Mouse (Mus musculus) 3134 (cell line): Measurements from ENCODE around the gene Saxo1.

ENCODE experiments used
- DNase-seq: peaks from one replicate; pipeline ENCODE4 v3.0.0-alpha.2; 2011; ENCODE audit warnings: low spot score; ENCODE audit not compliant: insufficient read length; ENCODE audit errors: extremely low read depth

The Saxo1 gene

GRCm38 (mm10) chr4:86558228-86558627 lies at the start of gene Saxo1:
Gene Saxo1 (minus strand): TSS chr4:86558328.
- DNase-seq = no peak

- DNase-seq = no peak
Observed at GRCm38 (mm10) chr4:86591304-86591703, 33.2 kb upstream of the Saxo1 start.

DNA sequence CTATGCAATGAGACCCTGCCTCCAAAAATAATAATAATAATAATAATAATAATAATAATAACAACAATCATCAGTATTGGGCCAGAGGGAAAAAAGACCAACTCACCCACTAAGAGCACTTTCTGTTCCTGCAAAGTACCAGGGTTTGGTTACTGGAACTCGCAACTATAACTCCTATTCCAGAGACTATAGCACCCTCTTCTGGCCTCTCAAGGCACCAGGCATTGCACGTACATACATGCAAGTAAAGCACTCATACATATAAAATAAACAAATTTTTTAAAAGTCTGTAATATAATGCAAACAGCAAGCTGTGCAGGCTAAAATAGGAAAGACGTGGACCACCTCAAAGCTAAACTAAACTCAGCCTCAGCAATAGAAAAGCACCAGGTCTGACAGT lies 30.1 kb upstream of the Saxo1 start:
- DNase-seq = no peak

DNA sequence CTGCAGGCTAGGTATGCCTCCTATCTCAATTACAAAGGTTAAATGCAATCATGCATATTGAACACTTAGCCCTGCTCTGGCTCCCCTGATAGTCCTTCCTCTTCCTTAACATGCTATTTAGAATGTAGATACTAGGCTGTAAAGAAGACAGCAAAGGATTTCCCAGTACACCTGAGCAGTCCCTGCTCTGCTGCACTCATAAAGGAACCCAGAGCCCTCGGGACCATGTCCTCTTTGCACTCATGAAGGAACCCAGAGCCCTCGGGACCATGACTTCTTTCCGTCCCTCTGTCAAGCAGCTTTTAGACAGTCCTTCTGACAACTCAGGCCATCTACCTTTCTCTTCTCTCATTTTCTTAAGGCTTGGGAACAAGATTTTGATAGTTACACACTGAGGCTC lies 22.5 kb upstream of the Saxo1 start:
- DNase-seq = no peak

GRCm38 (mm10) chr4:86580056-86580455 lies 21.9 kb upstream of the Saxo1 start:
- DNase-seq = no peak

DNA sequence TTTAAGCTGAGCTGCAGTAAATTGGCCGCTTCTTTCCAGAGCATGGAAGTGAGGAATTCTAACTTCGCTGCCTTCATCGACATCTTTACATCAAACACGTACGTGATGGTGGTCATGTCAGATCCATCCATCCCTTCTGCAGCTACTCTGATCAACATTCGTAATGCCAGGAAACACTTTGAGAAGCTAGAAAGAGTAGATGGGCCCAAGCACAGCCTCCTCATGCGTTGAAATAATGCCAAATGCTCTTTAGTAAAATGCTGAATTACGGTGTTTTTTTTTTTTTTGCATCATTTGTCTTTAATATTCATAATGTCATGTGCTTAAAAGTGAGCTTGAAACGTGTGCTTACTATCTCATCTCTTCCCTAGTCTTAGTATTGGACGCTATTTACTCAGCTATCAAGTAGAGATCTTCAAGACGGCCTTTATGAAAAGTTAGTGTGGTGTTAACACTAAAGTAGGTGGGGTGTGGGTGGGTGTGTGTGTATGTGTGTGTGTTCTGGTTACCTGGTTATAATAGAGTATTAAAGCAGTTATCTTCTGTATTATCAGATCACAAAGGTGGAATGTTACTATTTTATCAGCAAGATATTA lies 18.6 kb upstream of the Saxo1 start:
- no peak for DNase-seq

GRCm38 (mm10) chr4:86576120-86576541 lies 18.0 kb upstream of the Saxo1 start:
- DNase-seq = peak; percentile 41

- peak; percentile 99 for DNase-seq
Observed at GRCm38 (mm10) chr4:86575283-86575983, 17.3 kb upstream of the Saxo1 start, which contains the start of gene Rraga. Gene Rraga (plus strand): TSS chr4:86575668.

DNA sequence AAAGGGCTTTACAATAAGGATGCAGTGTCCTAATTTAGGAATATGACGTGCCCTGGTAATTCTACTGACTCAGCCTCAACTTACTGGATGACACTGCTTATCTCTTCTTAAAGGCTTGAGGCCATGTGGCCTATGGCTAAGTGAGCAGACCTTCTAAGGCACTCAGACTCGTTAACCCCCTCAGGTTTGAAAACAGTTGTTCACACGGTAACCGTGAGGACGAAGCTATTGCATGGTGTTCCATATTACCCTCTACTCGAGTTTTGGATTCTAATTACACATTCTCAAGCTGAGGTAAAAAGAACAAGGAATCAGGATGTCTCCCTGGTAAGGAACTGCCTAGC lies 16.8 kb upstream of the Saxo1 start:
- no peak for DNase-seq

GRCm38 (mm10) chr4:86561061-86561460 lies 2.9 kb upstream of the Saxo1 start:
- DNase-seq = no peak

DNA sequence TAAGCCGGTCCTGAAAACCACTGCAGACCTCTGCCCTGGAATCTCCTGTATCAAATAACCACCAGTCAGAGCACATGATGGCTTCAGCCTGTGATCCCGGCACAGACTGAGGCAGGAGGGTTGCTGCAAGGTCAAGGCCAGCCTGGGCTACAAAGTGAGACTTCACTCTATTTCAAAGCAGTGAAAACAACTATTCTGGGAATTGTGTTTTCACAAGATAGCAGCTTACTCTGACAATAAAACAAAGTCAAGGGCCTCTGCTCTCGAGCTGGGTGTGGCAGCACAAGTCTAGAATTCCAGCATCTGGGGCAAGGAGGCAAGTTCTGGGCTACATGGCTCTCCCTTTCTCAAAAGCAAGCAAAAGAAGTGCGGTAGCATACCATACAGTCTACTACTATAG lies 878 bp upstream of the Saxo1 start:
- DNase-seq = no peak

DNA sequence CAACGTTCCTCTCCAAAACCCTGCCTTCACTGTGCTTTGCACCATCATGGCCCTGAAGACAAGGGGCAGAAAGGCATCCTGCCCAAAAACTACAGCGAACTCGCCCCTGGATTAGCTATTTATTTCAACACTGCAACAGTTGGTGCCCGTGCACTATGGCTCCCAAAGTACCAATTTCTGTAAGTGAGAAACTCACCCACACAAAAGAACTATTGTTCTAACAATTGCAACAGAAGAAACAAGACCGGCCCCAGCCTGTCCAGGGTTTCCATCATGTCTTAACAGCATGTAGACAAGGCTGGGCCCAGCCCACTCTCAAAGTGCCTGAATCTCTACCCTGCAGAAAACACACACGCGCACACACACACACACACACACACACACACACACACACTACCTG lies 757 bp downstream of the Saxo1 start:
- DNase-seq = no peak

DNA sequence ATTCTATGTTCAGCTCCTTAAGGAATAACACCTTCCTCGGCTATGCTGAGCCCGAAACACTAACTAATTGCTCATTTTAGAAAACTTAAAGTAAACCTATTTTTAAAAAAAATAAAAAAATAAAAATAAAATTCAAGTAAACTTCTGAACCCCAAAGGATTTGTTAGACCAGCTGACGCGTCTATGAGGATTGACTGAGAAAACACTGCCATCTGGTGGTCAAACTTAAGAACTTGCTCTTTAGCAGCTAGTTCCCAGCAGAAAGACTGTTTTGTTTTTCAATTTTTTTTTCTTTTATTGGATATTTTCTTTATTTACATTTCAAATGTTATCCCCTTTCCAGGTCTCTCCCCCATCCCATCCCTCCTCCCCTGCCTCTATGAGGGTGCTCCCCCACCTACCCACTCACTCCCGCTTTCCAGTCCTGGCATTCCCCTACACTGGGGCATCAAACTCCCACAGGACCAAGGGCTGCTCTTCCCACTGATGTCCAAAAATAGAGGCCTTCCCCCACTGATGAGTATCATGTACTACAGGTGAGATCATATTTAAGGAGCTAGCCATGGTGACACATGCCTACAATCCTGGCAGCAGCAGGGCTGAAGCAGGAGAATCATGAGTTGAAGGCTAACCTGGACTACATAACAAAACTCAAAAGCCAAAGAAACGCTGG lies 3.0 kb downstream of the Saxo1 start:
- no peak for DNase-seq

DNA sequence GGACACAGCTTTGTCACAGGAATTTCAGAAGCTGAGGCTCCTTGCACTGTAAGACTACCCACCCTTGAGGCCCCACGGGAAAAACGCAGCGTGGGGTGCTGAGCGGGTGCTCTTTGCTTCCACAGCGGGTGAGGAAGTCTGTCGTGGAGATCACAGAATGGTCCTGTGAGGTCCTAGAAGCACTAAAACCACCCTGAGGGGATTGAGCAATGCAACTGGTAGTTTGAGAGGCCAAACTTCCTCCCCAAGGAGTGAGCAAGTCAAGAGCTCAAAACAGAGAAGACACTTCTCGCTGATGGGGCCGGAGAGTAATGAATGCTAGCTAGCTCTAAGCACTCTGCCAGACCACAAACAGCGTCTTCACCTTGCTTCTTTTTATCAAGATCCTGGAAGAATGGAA lies 9.8 kb downstream of the Saxo1 start:
- no peak for DNase-seq

DNA sequence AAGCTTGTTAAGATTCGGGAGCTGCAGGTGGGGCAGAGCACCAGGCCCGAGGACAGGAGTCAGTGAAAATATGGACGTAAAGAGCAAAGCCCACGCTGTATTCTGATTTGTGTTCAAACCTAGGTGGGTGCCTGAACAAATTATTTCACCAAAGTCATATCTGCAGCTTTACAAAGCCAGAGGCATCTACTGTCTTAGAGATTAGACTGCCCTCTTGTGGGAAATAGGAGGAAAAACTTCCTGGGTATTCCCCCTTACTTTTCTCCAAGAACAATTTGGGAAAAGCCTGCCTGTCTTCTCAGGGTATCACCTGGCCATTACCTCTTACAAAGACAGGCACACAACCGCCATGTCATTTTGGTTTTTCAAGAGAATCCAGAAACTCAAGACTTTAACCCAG lies 12.5 kb downstream of the Saxo1 start:
- no peak for DNase-seq

- no peak for DNase-seq
Observed at GRCm38 (mm10) chr4:86543999-86544398, 14.1 kb downstream of the Saxo1 start.

DNA sequence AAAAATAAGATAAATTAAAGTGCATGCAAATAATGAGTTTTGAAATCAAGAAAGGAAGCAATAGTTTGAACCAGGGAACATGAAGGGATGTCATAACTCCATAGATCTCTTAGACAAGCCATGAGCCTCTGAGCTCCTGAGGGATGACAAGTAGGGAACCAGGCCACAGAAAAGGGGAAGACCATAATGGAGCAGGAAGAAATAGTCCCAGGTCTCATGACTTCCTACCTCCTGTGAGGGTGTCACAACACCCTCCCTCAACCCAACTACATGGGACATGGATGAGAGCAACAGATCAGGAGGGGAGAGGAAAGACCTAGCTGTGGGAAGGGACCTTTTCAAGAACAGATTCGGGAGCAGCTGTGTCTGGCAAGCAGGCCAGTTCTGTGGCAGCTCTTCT lies 16.6 kb downstream of the Saxo1 start:
- no peak for DNase-seq

DNA sequence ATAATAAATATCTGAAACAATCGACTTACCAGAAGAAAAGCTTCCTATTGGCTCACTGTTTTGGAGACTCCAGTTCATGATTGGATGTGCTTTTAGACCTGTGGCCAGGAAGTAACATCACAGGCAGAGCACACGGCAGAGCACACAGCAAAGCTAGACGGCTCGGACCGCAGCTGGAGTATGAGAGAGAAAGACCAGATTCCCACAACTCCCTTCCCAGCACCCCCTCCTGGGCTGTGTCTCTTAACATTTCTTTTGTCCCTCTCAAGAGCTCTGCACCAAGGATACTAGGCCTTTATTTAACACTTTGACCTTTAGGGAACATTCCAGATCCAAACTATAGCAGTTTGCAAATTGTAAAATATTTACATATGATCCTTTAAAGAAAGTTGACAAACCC lies 19.2 kb downstream of the Saxo1 start:
- no peak for DNase-seq

DNA sequence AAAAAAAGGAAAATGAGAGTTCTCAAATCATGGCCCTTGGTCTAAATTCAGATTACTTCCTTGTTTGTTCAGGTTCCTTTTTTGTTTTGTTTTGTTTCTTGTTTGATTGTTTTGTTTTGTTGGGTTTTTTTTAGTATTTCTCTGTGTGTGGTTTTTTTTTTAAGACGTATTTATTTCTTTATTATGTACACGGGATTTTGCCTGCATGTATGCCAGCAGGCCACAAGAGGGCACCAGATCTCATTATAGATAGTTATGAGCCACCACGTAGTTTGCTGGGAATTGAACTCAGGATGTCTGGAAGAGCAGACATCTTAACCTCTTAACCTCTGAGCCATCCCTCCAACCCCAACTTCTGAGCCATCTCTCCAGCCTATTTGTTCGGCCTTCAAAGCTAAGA lies 20.2 kb downstream of the Saxo1 start:
- no peak for DNase-seq

- no peak for DNase-seq
Observed at GRCm38 (mm10) chr4:86534091-86534481, 24.0 kb downstream of the Saxo1 start.

- no peak for DNase-seq
Observed at GRCm38 (mm10) chr4:86533406-86534090, 24.6 kb downstream of the Saxo1 start.

- DNase-seq = no peak
Observed at GRCm38 (mm10) chr4:86529161-86529560, 29.0 kb downstream of the Saxo1 start.
